Mouse (Mus musculus): Measurements from ENCODE around the gene Rufy4. TPM values are rescaled to one million over a fixed set of nuclear protein-coding genes. Genes with fewer than 3 reads are reported as not detected.

Gene Rufy4
- not detected for polyA plus RNA-seq (2015; fragmentation: Illumina TruSeq; extraction: RNeasy Lipid Tissue Mini Kit (QIAGEN cat#74804); ENCODE audit: low read depth, low replicate concordance)

GRCm38 (mm10) chr1:74124991-74125552, at the start of gene Rufy4:
Rufy4 (plus strand) TSS chr1:74125541.

DNA sequence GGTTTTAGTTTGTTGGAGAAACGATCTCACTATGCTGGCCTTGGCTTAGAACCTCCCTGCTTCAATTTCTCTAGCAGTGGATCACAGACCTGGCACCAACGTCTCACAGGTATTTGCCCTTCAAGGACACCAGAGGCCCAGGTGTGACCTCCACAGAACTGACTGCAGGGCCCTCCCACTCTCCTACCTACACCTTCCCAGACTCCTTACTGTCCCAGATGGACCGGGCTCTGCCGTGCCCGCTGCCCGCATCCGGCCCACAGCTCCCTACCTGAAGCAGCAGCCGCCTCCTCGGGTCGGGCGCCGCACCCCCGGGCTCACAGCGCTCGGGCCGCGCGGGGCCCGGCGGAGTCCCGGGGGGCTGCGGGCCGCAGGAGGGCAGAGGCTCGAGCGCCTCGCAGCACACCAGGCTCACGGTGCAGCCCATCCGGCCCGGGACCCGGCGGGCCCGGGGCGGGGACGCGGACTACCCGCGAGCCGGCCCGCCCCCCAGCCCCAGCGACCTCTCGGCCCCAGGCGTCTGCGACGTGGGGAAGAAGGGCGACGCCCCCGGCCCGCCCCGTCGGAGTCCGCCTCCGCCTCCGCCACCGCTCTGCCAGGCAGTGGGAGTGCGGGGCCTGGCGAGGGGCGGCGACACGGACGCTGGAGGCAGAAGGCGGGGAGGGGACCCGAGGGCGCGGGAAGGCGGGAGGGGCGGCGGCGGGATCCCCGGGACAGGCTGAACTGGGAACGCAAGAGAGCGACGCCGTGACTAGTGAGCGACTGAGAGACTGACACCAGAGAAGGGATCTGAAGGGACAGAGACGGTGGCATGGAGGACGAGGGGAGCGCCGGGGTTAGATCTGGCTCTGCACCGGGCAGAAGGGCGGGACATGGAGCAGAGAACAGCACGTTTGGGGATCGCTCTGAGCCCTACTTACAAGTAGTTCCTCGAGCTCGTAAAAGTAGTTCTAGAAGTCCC, 1.0 kb upstream of the Rufy4 start, which contains the start of gene Tns1:
TSS of gene Tns1 (minus strand) at position 429 of the 961 bp plus-strand sequence.

GRCm38 (mm10) chr1:74153461-74154184, 28.3 kb downstream of the Rufy4 start, which contains the start of gene Cxcr2:
Cxcr2 (plus strand) TSS chr1:74153989.

GRCm38 (mm10) chr1:74194445-74194844, 69.1 kb downstream of the Rufy4 start, which contains the start of gene Cxcr1:
Cxcr1 (minus strand) TSS chr1:74194631.

Other genes starting within 250 kb of the Rufy4 start
- gene Tns1, start 1.1 kb upstream of the Rufy4 start, polyA plus RNA-seq (2015; fragmentation: Illumina TruSeq; extraction: RNeasy Lipid Tissue Mini Kit (QIAGEN cat#74804); ENCODE audit: low read depth, low replicate concordance): 17.1 TPM
- gene Cxcr2, start 28.4 kb downstream of the Rufy4 start, polyA plus RNA-seq (2015; fragmentation: Illumina TruSeq; extraction: RNeasy Lipid Tissue Mini Kit (QIAGEN cat#74804); ENCODE audit: low read depth, low replicate concordance): not detected
- gene Cxcr1, start 69.1 kb downstream of the Rufy4 start, polyA plus RNA-seq (2015; fragmentation: Illumina TruSeq; extraction: RNeasy Lipid Tissue Mini Kit (QIAGEN cat#74804); ENCODE audit: low read depth, low replicate concordance): not detected
- 293 TPM for gene Arpc2, start 110.5 kb downstream of the Rufy4 start, polyA plus RNA-seq (2015; fragmentation: Illumina TruSeq; extraction: RNeasy Lipid Tissue Mini Kit (QIAGEN cat#74804); ENCODE audit: low read depth, low replicate concordance)
- gene Gpbar1, start 153.0 kb downstream of the Rufy4 start, polyA plus RNA-seq (2015; fragmentation: Illumina TruSeq; extraction: RNeasy Lipid Tissue Mini Kit (QIAGEN cat#74804); ENCODE audit: low read depth, low replicate concordance): not detected
- 163 TPM for gene Aamp, start 159.2 kb downstream of the Rufy4 start, polyA plus RNA-seq (2015; fragmentation: Illumina TruSeq; extraction: RNeasy Lipid Tissue Mini Kit (QIAGEN cat#74804); ENCODE audit: low read depth, low replicate concordance)
- gene Pnkd, start 159.4 kb downstream of the Rufy4 start, polyA plus RNA-seq (2015; fragmentation: Illumina TruSeq; extraction: RNeasy Lipid Tissue Mini Kit (QIAGEN cat#74804); ENCODE audit: low read depth, low replicate concordance): 190 TPM
- 43.4 TPM for gene Tmbim1, start 180.1 kb downstream of the Rufy4 start, polyA plus RNA-seq (2015; fragmentation: Illumina TruSeq; extraction: RNeasy Lipid Tissue Mini Kit (QIAGEN cat#74804); ENCODE audit: low read depth, low replicate concordance)
- gene Catip, start 236.6 kb downstream of the Rufy4 start, polyA plus RNA-seq (2015; fragmentation: Illumina TruSeq; extraction: RNeasy Lipid Tissue Mini Kit (QIAGEN cat#74804); ENCODE audit: low read depth, low replicate concordance): 3.0 TPM
- 5.6 TPM for gene Slc11a1, start 249.7 kb downstream of the Rufy4 start, polyA plus RNA-seq (2015; fragmentation: Illumina TruSeq; extraction: RNeasy Lipid Tissue Mini Kit (QIAGEN cat#74804); ENCODE audit: low read depth, low replicate concordance)